Mouse (Mus musculus) liver, adult 2 months (tissue): ENCODE results near the gene Ltb4r1.
A peak's percentile ranks its signal among the peaks of the same experiment; 100 is the strongest.

Experiments
- CTCF ChIP-seq: fragments of 200-500 bp; IDR thresholded peaks from 2 replicates; pipeline ENCODE4 v1.5.1; 2011; ENCODE audit warnings: low read depth, low read length, control low read depth
- POLR2A ChIP-seq: fragments of 200-500 bp; IDR thresholded peaks from 2 replicates; pipeline ENCODE4 v1.6.1; 2011; ENCODE audit warnings: low read length, control low read depth; ENCODE audit not compliant: insufficient read depth; ENCODE audit errors: extremely low read depth

DNA sequence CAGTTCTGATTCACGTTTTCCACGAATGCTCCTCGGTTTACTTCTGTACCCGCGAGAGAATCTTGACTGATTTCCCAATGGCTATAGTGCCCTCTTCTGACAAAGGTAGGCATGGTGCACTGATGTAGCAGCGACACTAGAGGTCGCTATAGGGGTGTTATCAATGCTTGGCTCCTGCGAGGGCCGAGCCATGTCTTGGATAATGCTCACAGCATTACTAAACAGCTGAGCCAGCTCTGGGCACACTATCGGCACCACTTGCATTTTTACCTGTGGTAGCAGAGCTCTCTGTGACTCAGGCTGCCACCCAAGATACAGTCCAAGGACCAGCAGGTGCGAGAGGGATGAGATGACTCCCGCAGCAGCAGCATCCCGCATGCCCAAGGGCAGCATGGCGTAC is 15.5 kb downstream of the Ltb4r1 start:
- TF ChIP-seq CTCF (peak; percentile 92), POLR2A (no peak)
